Mouse (Mus musculus) forebrain, embryonic 10.5 days (tissue): ENCODE results near the gene Lag3. TPM values are rescaled to one million over a fixed set of nuclear protein-coding genes. Genes with fewer than 3 reads are reported as not detected.
"Not testable (repeated sequence)": the region's sequence is repeated elsewhere in the genome, so short reads cannot be mapped to it uniquely, and the experiment has no call there.

Experiments
- DNase-seq: peaks from one replicate; pipeline ENCODE4 v3.0.0-alpha.2; 2017; ENCODE audit warnings: low spot score; ENCODE audit errors: extremely low spot score
- H3K27ac ChIP-seq: fragments of 300-500 bp; sonication (generic); 2 replicates; pipeline ENCODE4 v1.5.1; 2016; ENCODE audit warnings: mild to moderate bottlenecking
- H3K27me3 ChIP-seq: fragments of 300-500 bp; sonication (generic); 2 replicates; pipeline ENCODE4 v1.6.1; 2016; ENCODE audit warnings: mild to moderate bottlenecking; ENCODE audit not compliant: poor library complexity, severe bottlenecking
- H3K36me3 ChIP-seq: fragments of 300-500 bp; sonication (generic); replicated peaks from 2 replicates; pipeline ENCODE4 v1.6.1; 2016; ENCODE audit warnings: mild to moderate bottlenecking, moderate library complexity
- H3K4me1 ChIP-seq: fragments of 300-500 bp; sonication (generic); 2 replicates; pipeline ENCODE4 v1.6.1; 2016
- H3K4me3 ChIP-seq: fragments of 300-500 bp; sonication (generic); 2 replicates; pipeline ENCODE4 v1.5.1; 2016; ENCODE audit warnings: mild to moderate bottlenecking, moderate library complexity
- H3K9me3 ChIP-seq: fragments of 300-500 bp; sonication (generic); 2 replicates; pipeline ENCODE4 v1.6.1; 2016; ENCODE audit warnings: mild to moderate bottlenecking, moderate library complexity
- WGBS: fragments of 180-500 bp; shearing (Covaris S2); methylation state at CpG from one replicate; pipeline ENCODE4 v1.1.7; 2016; 5-methylcytosine and 5-hydroxymethylcytosine counted together
- polyA plus RNA-seq: library from polyadenylated mRNA; unstranded; fragments of >200 nt; fragmentation: Nextera tagmentation; extraction: Ambion mirVana; gene quantifications from 2 replicates; pipeline ENCODE4 v1.2.1, GENCODE M21; 2016

The Lag3 gene
- polyA plus RNA-seq, 1 experiment from 2014 or later = 0.88 TPM

DNA sequence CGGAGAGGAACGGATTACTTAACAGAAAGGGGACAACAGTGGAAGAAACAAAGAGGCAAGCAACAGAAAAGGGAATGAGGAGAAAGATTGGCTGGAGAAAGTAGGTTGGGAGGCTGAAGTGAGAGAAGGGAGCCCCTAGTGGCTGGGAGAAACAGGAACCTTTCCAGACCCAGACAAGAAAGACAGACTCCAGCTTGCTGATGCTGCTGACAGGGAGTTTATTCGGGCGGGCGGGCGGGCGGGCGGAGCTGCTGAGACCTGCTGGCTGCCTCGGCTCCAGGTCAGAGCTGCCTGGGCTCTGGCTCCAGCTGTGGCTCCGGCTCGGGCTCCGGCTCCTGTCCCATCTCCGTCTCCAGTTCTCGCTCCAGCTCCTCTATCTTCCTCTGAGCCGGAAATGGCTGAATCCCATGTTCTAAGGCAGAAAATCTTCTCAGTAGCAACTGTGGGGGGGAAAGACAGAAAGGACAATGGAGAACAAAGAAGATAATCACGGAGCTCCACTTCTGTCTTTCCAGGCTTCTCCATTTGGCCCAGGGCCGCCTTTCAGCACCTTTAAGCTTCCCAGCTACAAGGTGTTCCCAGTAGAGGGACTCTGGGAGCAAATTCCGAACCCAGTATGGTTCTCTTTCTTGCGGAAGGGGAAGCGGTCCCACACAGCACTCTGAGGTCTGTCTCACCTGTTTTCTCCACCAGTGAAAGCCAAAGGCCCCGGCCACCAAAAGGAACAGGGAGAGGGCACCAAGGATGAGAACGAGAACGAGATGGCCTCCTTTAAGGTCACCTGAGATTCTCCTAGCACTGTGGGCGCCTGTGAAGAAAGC lies 7.1 kb downstream of the Lag3 start:
- Histone ChIP-seq H3K4me3 (peak overlapping the region; percentile 56), H3K27ac (peak overlapping the region; percentile 96), H3K9me3 (no peaks in the 10 kb centered on the region), H3K4me1 (peaks cover 24% of the 10 kb centered on the region), H3K36me3 (no peaks in the 10 kb centered on the region), H3K27me3 (peaks cover 15% of the 10 kb centered on the region)
- DNase-seq = peak; percentile 85
- 5% methylated on average over 24 of the region's 24 CpGs for WGBS

DNA sequence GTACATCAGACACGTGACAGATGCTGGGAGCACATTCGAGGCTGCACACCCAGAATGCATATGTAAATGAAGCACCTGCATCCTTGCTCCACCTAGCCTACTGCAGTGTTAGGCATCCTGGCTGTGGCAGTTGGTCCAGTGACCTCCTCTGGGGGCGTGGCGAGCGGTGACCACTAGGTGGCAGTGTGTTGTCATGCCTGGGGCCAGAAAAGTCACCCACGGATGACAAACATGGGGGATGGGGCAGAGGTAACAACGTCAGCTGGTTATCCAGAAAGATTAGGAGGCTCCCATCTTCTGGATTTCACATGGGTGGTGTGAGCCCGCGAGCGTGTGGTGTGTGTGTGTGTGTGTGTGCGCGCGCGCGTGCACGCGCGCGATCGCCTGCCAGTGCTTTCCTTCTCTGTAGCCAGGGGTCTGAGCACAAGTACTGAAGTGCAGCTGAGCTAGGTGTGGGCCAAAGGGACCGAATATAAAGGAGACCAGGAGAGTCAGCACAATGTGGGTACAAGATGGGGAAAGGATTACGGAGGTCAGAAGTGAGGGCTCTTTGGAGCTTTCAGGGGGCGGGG lies 7.8 kb downstream of the Lag3 start:
- no peaks in the 10 kb centered on the region for H3K9me3 ChIP-seq
- peak overlapping the region; percentile 96 for H3K27ac ChIP-seq
- peak overlapping the region; percentile 56 for H3K4me3 ChIP-seq
- 0% methylated on average over 23 of the region's 23 CpGs for WGBS
- peaks cover 8% of the 10 kb centered on the region for H3K27me3 ChIP-seq
- H3K4me1 ChIP-seq = peaks cover 24% of the 10 kb centered on the region
- peak; percentile 97 for DNase-seq
- no peaks in the 10 kb centered on the region for H3K36me3 ChIP-seq

DNA sequence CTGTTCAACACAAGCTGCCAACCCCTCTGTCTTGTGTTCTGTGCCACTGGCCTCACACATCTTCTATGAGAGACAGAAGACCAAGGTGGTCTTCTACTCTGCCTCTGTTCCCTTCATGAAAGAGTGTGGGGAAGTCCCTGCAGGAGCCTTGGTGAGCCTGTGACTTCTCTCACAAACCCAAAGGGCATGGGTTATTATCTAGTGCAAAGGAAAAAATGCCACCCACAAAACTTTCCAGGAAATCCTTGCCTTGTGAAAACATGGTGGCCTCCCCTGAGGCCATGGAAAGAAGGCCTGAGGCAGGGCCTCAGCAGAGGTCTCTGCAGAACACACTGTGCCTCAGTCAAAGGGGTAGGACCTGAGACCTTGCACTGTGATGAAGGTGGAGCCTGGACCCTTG lies 9.7 kb downstream of the Lag3 start:
- H3K9me3 ChIP-seq = no peaks in the 10 kb centered on the region
- DNase-seq = no peak
- H3K4me3 ChIP-seq = no peak overlapping the region
- H3K27me3 ChIP-seq = no peaks in the 10 kb centered on the region
- H3K27ac ChIP-seq = no peak overlapping the region
- H3K4me1 ChIP-seq = peaks cover 24% of the 10 kb centered on the region
- no peaks in the 10 kb centered on the region for H3K36me3 ChIP-seq

GRCm38 (mm10) chr6:124900801-124901480 lies 10.6 kb downstream of the Lag3 start:
- peaks cover 24% of the 10 kb centered on the region for H3K4me1 ChIP-seq
- no peaks in the 10 kb centered on the region for H3K36me3 ChIP-seq
- H3K27ac ChIP-seq = 0 out of 2 replicates have a peak overlapping the region, but pooled peaks have one; percentile 41
- no peak for DNase-seq
- H3K9me3 ChIP-seq = no peaks in the 10 kb centered on the region
- WGBS = 79% methylated on average over 10 of the region's 10 CpGs
- no peaks in the 10 kb centered on the region for H3K27me3 ChIP-seq
- H3K4me3 ChIP-seq = no peak overlapping the region

GRCm38 (mm10) chr6:124900056-124900800 lies 11.3 kb downstream of the Lag3 start:
- no peaks in the 10 kb centered on the region for H3K36me3 ChIP-seq
- peaks cover 21% of the 10 kb centered on the region for H3K4me1 ChIP-seq
- peak overlapping the region; percentile 41; the same call in 1 of the 2 replicates for H3K27ac ChIP-seq
- no peak overlapping the region for H3K4me3 ChIP-seq
- 62% methylated on average over 8 of the region's 8 CpGs for WGBS
- no peaks in the 10 kb centered on the region for H3K9me3 ChIP-seq
- H3K27me3 ChIP-seq = no peaks in the 10 kb centered on the region
- no peak for DNase-seq

GRCm38 (mm10) chr6:124898359-124898758 lies 13.1 kb downstream of the Lag3 start:
- H3K27me3 ChIP-seq = no peaks in the 10 kb centered on the region
- H3K27ac ChIP-seq = no peak overlapping the region
- no peak for DNase-seq
- H3K9me3 ChIP-seq = no peaks in the 10 kb centered on the region
- WGBS = 85% methylated on average over 3 of the region's 3 CpGs
- peaks cover 3% of the 10 kb centered on the region for H3K4me1 ChIP-seq
- H3K36me3 ChIP-seq = no peaks in the 10 kb centered on the region
- H3K4me3 ChIP-seq = no peak overlapping the region

GRCm38 (mm10) chr6:124894113-124894512 lies 17.4 kb downstream of the Lag3 start:
- WGBS = 91% methylated on average over 2 of the region's 2 CpGs
- not testable (repeated sequence) for H3K4me1 ChIP-seq, H3K36me3 ChIP-seq, H3K27me3 ChIP-seq, DNase-seq, H3K27ac ChIP-seq, H3K4me3 ChIP-seq, H3K9me3 ChIP-seq

- no peaks in the 10 kb centered on the region for H3K4me1 ChIP-seq
- no peak overlapping the region for H3K4me3 ChIP-seq
- no peaks in the 10 kb centered on the region for H3K9me3 ChIP-seq
- 76% methylated on average over 6 of the region's 6 CpGs for WGBS
- DNase-seq = no peak
- no peaks in the 10 kb centered on the region for H3K36me3 ChIP-seq
- no peak overlapping the region for H3K27ac ChIP-seq
- H3K27me3 ChIP-seq = no peaks in the 10 kb centered on the region
These were observed 20.5 kb downstream of the Lag3 start for GRCm38 (mm10) chr6:124890997-124891396.

DNA sequence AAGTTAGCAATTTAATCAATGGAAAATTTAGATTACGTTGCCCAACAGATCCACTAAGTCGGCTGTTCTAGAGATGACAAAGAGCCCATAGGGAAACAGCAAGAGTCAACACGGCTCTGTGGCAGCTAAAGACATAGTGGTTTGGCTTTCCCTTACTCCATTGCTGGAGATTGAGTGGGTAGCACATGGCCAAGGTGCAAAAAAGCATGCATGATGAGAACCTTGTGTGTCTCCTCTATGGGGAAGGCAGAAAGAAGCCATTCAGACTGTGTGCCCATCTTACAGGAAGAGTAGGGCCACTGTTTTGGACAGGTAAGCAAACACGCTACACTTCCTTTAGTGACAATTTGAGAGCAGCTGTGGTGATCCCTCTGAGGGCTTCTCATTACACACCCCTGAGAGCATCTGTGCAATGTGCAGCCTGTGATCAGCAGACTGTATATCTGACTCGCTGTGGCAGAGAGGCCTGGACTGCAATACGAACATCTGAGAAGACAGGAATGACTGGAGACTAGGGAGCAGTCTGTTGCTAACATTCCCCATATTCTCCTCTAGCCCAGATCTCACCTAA lies 22.9 kb downstream of the Lag3 start:
- 94% methylated on average over 6 of the region's 6 CpGs for WGBS
- Histone ChIP-seq H3K4me3 (no peak overlapping the region), H3K9me3 (no peaks in the 10 kb centered on the region), H3K27ac (no peak overlapping the region), H3K27me3 (no peaks in the 10 kb centered on the region), H3K4me1 (no peaks in the 10 kb centered on the region), H3K36me3 (no peaks in the 10 kb centered on the region)
- no peak for DNase-seq

DNA sequence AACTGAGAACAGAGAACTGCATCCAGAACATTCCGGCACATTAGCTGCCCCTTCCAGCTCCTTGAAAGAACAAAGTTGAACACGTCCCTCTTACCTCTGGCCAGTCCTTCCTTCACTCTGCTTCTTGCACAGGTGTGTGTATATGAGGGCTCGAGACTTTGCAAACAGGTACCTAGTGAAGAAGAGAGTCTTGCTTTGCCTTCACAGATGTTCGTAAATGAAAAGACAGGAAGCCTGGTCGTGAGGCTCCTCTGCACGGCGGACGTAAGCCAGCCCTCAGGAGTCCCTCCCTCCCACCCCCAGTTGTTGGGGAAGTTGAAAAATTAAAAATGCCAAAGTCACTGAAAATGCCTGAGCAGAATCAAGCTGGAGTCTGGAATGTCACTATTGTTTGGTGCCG lies 23.5 kb downstream of the Lag3 start, which contains the start of gene Cd4:
Cd4 (minus strand) TSS at position 236 of the 400 bp plus-strand sequence.
- no peaks in the 10 kb centered on the region for H3K9me3 ChIP-seq
- no peaks in the 10 kb centered on the region for H3K27me3 ChIP-seq
- no peak for DNase-seq
- H3K4me3 ChIP-seq = no peak within 1 kb of the TSS
- WGBS = 92% methylated on average over 9 of the region's 9 CpGs
- H3K27ac ChIP-seq = no peak within 1 kb of the TSS
- no peaks in the 10 kb centered on the region for H3K4me1 ChIP-seq
- no peaks in the 10 kb centered on the region for H3K36me3 ChIP-seq

DNA sequence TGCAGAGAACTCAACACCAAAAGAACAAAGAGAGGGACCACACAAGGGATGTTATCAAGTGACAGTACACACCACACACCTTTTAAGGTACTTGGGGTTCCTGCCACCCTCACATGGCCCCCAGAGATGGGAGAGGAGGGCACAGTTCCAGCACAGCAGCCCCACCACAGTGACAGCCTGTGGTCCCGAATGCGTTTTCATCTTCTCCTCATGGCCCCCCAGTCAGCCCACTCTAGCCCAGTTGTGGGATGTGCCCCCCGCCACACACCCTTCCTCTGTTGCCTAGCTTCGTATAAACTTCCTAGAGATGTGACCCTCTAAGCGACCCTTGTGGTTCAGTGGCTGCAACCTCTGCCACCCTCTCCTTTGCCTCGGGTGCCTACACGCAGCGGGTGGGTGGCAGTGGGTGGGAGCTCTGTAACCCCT lies 25.5 kb downstream of the Lag3 start:
- Histone ChIP-seq H3K4me1 (no peaks in the 10 kb centered on the region), H3K27me3 (no peaks in the 10 kb centered on the region), H3K27ac (no peak overlapping the region), H3K36me3 (no peaks in the 10 kb centered on the region), H3K4me3 (no peak overlapping the region), H3K9me3 (no peaks in the 10 kb centered on the region)
- WGBS = 96% methylated on average over 8 of the region's 8 CpGs
- no peak for DNase-seq

DNA sequence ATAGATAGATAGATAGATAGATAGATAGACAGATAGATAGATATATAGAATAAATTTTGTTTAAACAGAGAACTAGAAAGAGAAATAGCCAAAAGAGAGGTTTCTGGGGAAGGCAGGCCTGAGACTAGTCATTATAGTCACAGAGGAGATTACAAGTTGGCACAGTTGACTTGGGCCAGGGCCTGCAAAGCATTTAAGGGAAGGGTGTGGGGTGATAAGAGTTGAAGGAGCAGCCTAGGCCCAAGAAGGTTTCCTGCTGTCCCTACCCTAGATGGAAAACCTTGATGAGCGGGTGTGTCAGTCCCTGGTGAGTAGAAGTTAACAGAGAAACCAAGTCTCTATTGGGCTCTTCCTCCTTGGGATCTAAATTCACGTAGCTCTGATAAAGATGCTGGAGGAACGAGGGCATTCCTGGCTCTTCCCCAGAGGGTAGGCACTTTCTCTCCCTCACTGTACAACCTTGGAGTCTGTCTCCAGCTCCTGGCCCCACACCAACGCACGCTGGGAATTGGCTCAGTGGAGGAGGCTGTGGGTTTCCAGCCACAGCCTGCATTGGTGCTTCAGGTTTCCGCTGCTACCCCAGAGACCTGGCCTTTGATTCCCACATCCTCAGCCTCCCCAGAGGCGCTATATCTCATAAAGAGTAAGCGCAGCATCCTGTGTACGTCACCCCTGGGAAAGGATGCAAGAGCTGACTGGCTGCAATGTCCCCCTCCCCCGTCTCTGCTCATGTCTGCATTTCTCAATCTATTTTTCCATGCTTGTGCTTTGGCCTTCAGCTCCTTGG lies 26.6 kb downstream of the Lag3 start:
- no peak for DNase-seq
- H3K27me3 ChIP-seq = no peaks in the 10 kb centered on the region
- no peak overlapping the region for H3K4me3 ChIP-seq
- H3K4me1 ChIP-seq = no peaks in the 10 kb centered on the region
- no peak overlapping the region for H3K27ac ChIP-seq
- no peaks in the 10 kb centered on the region for H3K9me3 ChIP-seq
- H3K36me3 ChIP-seq = no peaks in the 10 kb centered on the region
- 86% methylated on average over 10 of the region's 10 CpGs for whole genome bisulfite sequencing
